Mouse (Mus musculus) forebrain, embryonic 15.5 days (tissue): Measurements from ENCODE around the gene Il19. TPM values are rescaled to one million over a fixed set of nuclear protein-coding genes. Genes with fewer than 3 reads are reported as not detected.

ENCODE experiments used
- ATAC-seq: fragments of 200-750 bp; cut with Nextera tagmentation; replicated peaks from 2 replicates; pipeline ENCODE4 v1.8.0; 2017; ENCODE audit warnings: mild to moderate bottlenecking, moderate TSS enrichment, moderate library complexity
- H3K27ac ChIP-seq: fragments of 300-500 bp; sonication (generic); replicated peaks from 2 replicates; pipeline ENCODE4 v1.5.1; 2015; ENCODE audit warnings: mild to moderate bottlenecking, inconsistent platforms
- H3K27me3 ChIP-seq: fragments of 300-500 bp; sonication (generic); 2 replicates; pipeline ENCODE4 v1.6.1; 2015; ENCODE audit warnings: inconsistent platforms
- H3K36me3 ChIP-seq: fragments of 300-500 bp; sonication (generic); 2 replicates; pipeline ENCODE4 v1.6.1; 2015; ENCODE audit warnings: mild to moderate bottlenecking, inconsistent platforms
- H3K4me1 ChIP-seq: fragments of 300-500 bp; sonication (generic); 2 replicates; pipeline ENCODE4 v1.6.1; 2015; ENCODE audit warnings: inconsistent platforms
- H3K4me2 ChIP-seq: fragments of 300-500 bp; sonication (generic); replicated peaks from 2 replicates; pipeline ENCODE4 v1.6.1; 2015; ENCODE audit warnings: mild to moderate bottlenecking, inconsistent platforms
- H3K4me3 ChIP-seq: fragments of 300-500 bp; sonication (generic); 2 replicates; pipeline ENCODE4 v1.5.1; 2015; ENCODE audit warnings: mild to moderate bottlenecking, inconsistent platforms
- H3K9ac ChIP-seq: fragments of 300-500 bp; sonication (generic); replicated peaks from 2 replicates; pipeline ENCODE4 v1.6.1; 2015; ENCODE audit warnings: mild to moderate bottlenecking, inconsistent platforms
- H3K9me3 ChIP-seq: fragments of 300-500 bp; sonication (generic); 2 replicates; pipeline ENCODE4 v1.6.1; 2016; ENCODE audit warnings: inconsistent platforms
- WGBS: fragments of 180-500 bp; shearing (Covaris S2); methylation state at CpG from one replicate; pipeline ENCODE4 v1.1.7; 2015; ENCODE audit warnings: mixed read lengths; 5-methylcytosine and 5-hydroxymethylcytosine counted together
- polyA plus RNA-seq: library from polyadenylated mRNA; unstranded; fragments of >200 nt; fragmentation: Nextera tagmentation; extraction: Ambion mirVana; gene quantifications from 2 replicates; pipeline ENCODE4 v1.2.1, GENCODE M21; 2015

Il19 gene
- polyA plus RNA-seq, result not detected in 2 replicates

- Histone ChIP-seq H3K27me3 (no peaks in the 10 kb centered on the region), H3K9ac (no peak within 1 kb of the TSS), H3K27ac (no peak within 1 kb of the TSS), H3K4me2 (no peak within 1 kb of the TSS), H3K4me3 (no peak within 1 kb of the TSS), H3K36me3 (no peaks in the 10 kb centered on the region), H3K9me3 (no peaks in the 10 kb centered on the region), H3K4me1 (no peaks in the 10 kb centered on the region)
- 69% methylated on average over 4 of the region's 4 CpGs for WGBS
- no peak for ATAC-seq
Observed at GRCm38 (mm10) chr1:130940065-130940687, at the start of gene Il19. Il19 (minus strand) TSS chr1:130940115.

- Histone ChIP-seq H3K4me2 (no peak overlapping the region), H3K27ac (no peak overlapping the region), H3K4me3 (no peak overlapping the region), H3K9ac (no peak overlapping the region), H3K4me1 (no peaks in the 10 kb centered on the region), H3K27me3 (no peaks in the 10 kb centered on the region), H3K36me3 (no peaks in the 10 kb centered on the region), H3K9me3 (no peaks in the 10 kb centered on the region)
- WGBS, result 88% methylated on average over 3 of the region's 3 CpGs
- ATAC-seq, result no peak
Observed at GRCm38 (mm10) chr1:130989331-130989730, 49.4 kb upstream of the Il19 start.

- Histone ChIP-seq H3K4me3 (no peak overlapping the region), H3K27ac (no peak overlapping the region), H3K4me1 (no peaks in the 10 kb centered on the region), H3K27me3 (no peaks in the 10 kb centered on the region), H3K9ac (no peak overlapping the region), H3K9me3 (no peaks in the 10 kb centered on the region), H3K36me3 (no peaks in the 10 kb centered on the region), H3K4me2 (no peak overlapping the region)
- ATAC-seq, result no peak
Observed at GRCm38 (mm10) chr1:130987418-130987817, 47.5 kb upstream of the Il19 start.

- no peak overlapping the region for H3K4me2 ChIP-seq
- no peak for ATAC-seq
- H3K4me1 ChIP-seq, result no peaks in the 10 kb centered on the region
- H3K4me3 ChIP-seq, result no peak overlapping the region
- no peaks in the 10 kb centered on the region for H3K9me3 ChIP-seq
- H3K9ac ChIP-seq, result no peak overlapping the region
- no peak overlapping the region for H3K27ac ChIP-seq
- H3K36me3 ChIP-seq, result no peaks in the 10 kb centered on the region
- whole genome bisulfite sequencing, result 88% methylated on average over 5 of the region's 5 CpGs
- no peaks in the 10 kb centered on the region for H3K27me3 ChIP-seq
Observed at GRCm38 (mm10) chr1:130987001-130987400, 47.1 kb upstream of the Il19 start.

GRCm38 (mm10) chr1:130984441-130984840 is 44.5 kb upstream of the Il19 start:
- 61% methylated on average over 7 of the region's 7 CpGs for WGBS
- no peak overlapping the region for H3K9ac ChIP-seq
- no peaks in the 10 kb centered on the region for H3K4me1 ChIP-seq
- no peak overlapping the region for H3K4me3 ChIP-seq
- H3K36me3 ChIP-seq, result no peaks in the 10 kb centered on the region
- H3K9me3 ChIP-seq, result no peaks in the 10 kb centered on the region
- no peaks in the 10 kb centered on the region for H3K27me3 ChIP-seq
- ATAC-seq, result no peak
- no peak overlapping the region for H3K27ac ChIP-seq
- H3K4me2 ChIP-seq, result no peak overlapping the region

GRCm38 (mm10) chr1:130979455-130979854 is 39.5 kb upstream of the Il19 start:
- WGBS, result 54% methylated on average over 1 of the region's 1 CpGs
- H3K27ac ChIP-seq, result no peak overlapping the region

GRCm38 (mm10) chr1:130963891-130964290 is 24.0 kb upstream of the Il19 start:
- H3K4me2 ChIP-seq, result no peak overlapping the region
- H3K27me3 ChIP-seq, result no peaks in the 10 kb centered on the region
- H3K9me3 ChIP-seq, result no peaks in the 10 kb centered on the region
- H3K36me3 ChIP-seq, result no peaks in the 10 kb centered on the region
- no peaks in the 10 kb centered on the region for H3K4me1 ChIP-seq
- no peak for ATAC-seq
- no peak overlapping the region for H3K9ac ChIP-seq
- H3K27ac ChIP-seq, result no peak overlapping the region
- no peak overlapping the region for H3K4me3 ChIP-seq
- WGBS, result 87% methylated on average over 6 of the region's 6 CpGs

More at GRCm38 (mm10) chr1:130979455-130979854, 39.5 kb upstream of the Il19 start:
- Histone ChIP-seq H3K27me3 (no peaks in the 10 kb centered on the region), H3K4me3 (no peak overlapping the region), H3K9me3 (no peaks in the 10 kb centered on the region), H3K9ac (no peak overlapping the region), H3K36me3 (no peaks in the 10 kb centered on the region), H3K4me2 (no peak overlapping the region), H3K4me1 (no peaks in the 10 kb centered on the region)
- no peak for ATAC-seq

- Histone ChIP-seq H3K4me2 (no peak overlapping the region), H3K4me1 (no peaks in the 10 kb centered on the region), H3K27ac (no peak overlapping the region), H3K9me3 (no peaks in the 10 kb centered on the region), H3K9ac (no peak overlapping the region), H3K27me3 (no peaks in the 10 kb centered on the region), H3K4me3 (no peak overlapping the region), H3K36me3 (no peaks in the 10 kb centered on the region)
- 71% methylated on average over 6 of the region's 6 CpGs for WGBS
- ATAC-seq, result no peak
Observed at GRCm38 (mm10) chr1:130946920-130947319, 7.0 kb upstream of the Il19 start.

- ATAC-seq, result no peak
- no peak overlapping the region for H3K4me3 ChIP-seq
Observed at GRCm38 (mm10) chr1:130941801-130942200, 1.9 kb upstream of the Il19 start.

GRCm38 (mm10) chr1:130938192-130938591 is 1.7 kb downstream of the Il19 start:
- no peaks in the 10 kb centered on the region for H3K36me3 ChIP-seq
- no peak overlapping the region for H3K4me2 ChIP-seq
- H3K27me3 ChIP-seq, result no peaks in the 10 kb centered on the region
- no peaks in the 10 kb centered on the region for H3K9me3 ChIP-seq
- no peak overlapping the region for H3K27ac ChIP-seq
- H3K4me1 ChIP-seq, result no peaks in the 10 kb centered on the region
- H3K4me3 ChIP-seq, result no peak overlapping the region
- 0 out of 2 replicates have a peak, but pooled peaks have one; percentile 48 for ATAC-seq
- no peak overlapping the region for H3K9ac ChIP-seq
- WGBS, result 48% methylated on average over 7 of the region's 7 CpGs

More at GRCm38 (mm10) chr1:130941801-130942200, 1.9 kb upstream of the Il19 start:
- no peaks in the 10 kb centered on the region for H3K27me3 ChIP-seq
- no peak overlapping the region for H3K4me2 ChIP-seq
- H3K36me3 ChIP-seq, result no peaks in the 10 kb centered on the region
- H3K9ac ChIP-seq, result no peak overlapping the region
- 64% methylated on average over 3 of the region's 3 CpGs for WGBS
- H3K4me1 ChIP-seq, result no peaks in the 10 kb centered on the region
- no peaks in the 10 kb centered on the region for H3K9me3 ChIP-seq
- H3K27ac ChIP-seq, result no peak overlapping the region

- no peak for ATAC-seq
- no peaks in the 10 kb centered on the region for H3K27me3 ChIP-seq
- no peaks in the 10 kb centered on the region for H3K36me3 ChIP-seq
- 93% methylated on average over 4 of the region's 4 CpGs for WGBS
- H3K4me1 ChIP-seq, result no peaks in the 10 kb centered on the region
- H3K27ac ChIP-seq, result no peak overlapping the region
- no peak overlapping the region for H3K4me3 ChIP-seq
- no peaks in the 10 kb centered on the region for H3K9me3 ChIP-seq
- no peak overlapping the region for H3K9ac ChIP-seq
- H3K4me2 ChIP-seq, result no peak overlapping the region
Observed at GRCm38 (mm10) chr1:130937170-130937569, 2.7 kb downstream of the Il19 start.

GRCm38 (mm10) chr1:130936351-130936750 is 3.6 kb downstream of the Il19 start:
- Histone ChIP-seq H3K4me3 (no peak overlapping the region), H3K36me3 (no peaks in the 10 kb centered on the region), H3K9ac (no peak overlapping the region), H3K27me3 (no peaks in the 10 kb centered on the region), H3K27ac (no peak overlapping the region), H3K4me2 (no peak overlapping the region), H3K9me3 (no peaks in the 10 kb centered on the region), H3K4me1 (no peaks in the 10 kb centered on the region)
- 78% methylated on average over 6 of the region's 6 CpGs for WGBS
- ATAC-seq, result no peak

GRCm38 (mm10) chr1:130926484-130926883 is 13.4 kb downstream of the Il19 start:
- no peak overlapping the region for H3K4me2 ChIP-seq
- H3K4me3 ChIP-seq, result no peak overlapping the region
- H3K27ac ChIP-seq, result no peak overlapping the region
- no peaks in the 10 kb centered on the region for H3K27me3 ChIP-seq
- no peak overlapping the region for H3K9ac ChIP-seq
- H3K36me3 ChIP-seq, result no peaks in the 10 kb centered on the region
- no peaks in the 10 kb centered on the region for H3K4me1 ChIP-seq
- no peak for ATAC-seq
- H3K9me3 ChIP-seq, result no peaks in the 10 kb centered on the region
